Mouse (Mus musculus) myocyte (in vitro differentiated cells): ENCODE results near the gene Slc22a12. TPM values are rescaled to one million over a fixed set of nuclear protein-coding genes. Genes with fewer than 3 reads are reported as not detected.

Source experiments
- H3K27me3 ChIP-seq: one replicate; pipeline ENCODE4 v1.6.1; 2011; ENCODE audit not compliant: control insufficient read depth, insufficient read depth, insufficient read length
- H3K36me3 ChIP-seq: one replicate; pipeline ENCODE4 v1.6.1; 2011; ENCODE audit not compliant: control insufficient read depth, insufficient read depth
- H3K4me2 ChIP-seq: one replicate; pipeline ENCODE4 v1.6.1; 2011; ENCODE audit warnings: low read depth, control low read depth
- H3K4me3 ChIP-seq: one replicate; pipeline ENCODE4 v1.5.1; 2011; ENCODE audit warnings: mild to moderate bottlenecking, control low read depth, moderate library complexity
- H3K79me2 ChIP-seq: one replicate; pipeline ENCODE4 v1.6.1; 2011; ENCODE audit not compliant: control insufficient read depth, insufficient read depth
- H3ac ChIP-seq: one replicate; pipeline ENCODE4 v1.6.1; 2011; ENCODE audit not compliant: control insufficient read depth, insufficient read length
- CEBPB ChIP-seq: IDR thresholded peaks from 2 replicates; pipeline ENCODE4 v1.6.1; 2011; ENCODE audit warnings: mild to moderate bottlenecking, moderate library complexity; ENCODE audit not compliant: poor library complexity, insufficient read depth, severe bottlenecking
- E2F4 ChIP-seq: IDR thresholded peaks from one replicate; pipeline ENCODE4 v1.6.1; 2011; ENCODE audit warnings: mild to moderate bottlenecking, control low read depth, moderate library complexity; ENCODE audit not compliant: insufficient read depth
- MAX ChIP-seq: IDR thresholded peaks from one replicate; pipeline ENCODE4 v1.6.1; 2011; ENCODE audit warnings: low read depth, mild to moderate bottlenecking, control low read depth
- MYOD1 ChIP-seq, 3 experiments: IDR thresholded peaks; one replicate each; pipeline ENCODE4 v1.6.1; 2011; ENCODE audit warnings: control low read depth in 2 of 3, low read depth in 2 of 3, mild to moderate bottlenecking in 2 of 3, moderate library complexity in 1 of 3; ENCODE audit not compliant: insufficient read length in 2 of 3, control insufficient read depth in 1 of 3
- MYOG ChIP-seq, 3 experiments: IDR thresholded peaks; one replicate each; pipeline ENCODE4 v1.6.1; 2011; ENCODE audit warnings: control low read depth in 2 of 3, low read depth in 2 of 3, mild to moderate bottlenecking in 2 of 3; ENCODE audit not compliant: insufficient read length in 2 of 3, control insufficient read depth in 1 of 3, insufficient read depth in 1 of 3
- POLR2A ChIP-seq: IDR thresholded peaks from one replicate; pipeline ENCODE4 v1.6.1; 2011; ENCODE audit warnings: low read depth, mild to moderate bottlenecking, control low read depth, moderate library complexity; ENCODE audit not compliant: insufficient read length
- POLR2AphosphoS2 ChIP-seq: IDR thresholded peaks from one replicate; pipeline ENCODE4 v1.6.1; 2011; ENCODE audit warnings: low read depth, control low read depth; ENCODE audit not compliant: insufficient read length
- REST ChIP-seq: IDR thresholded peaks from one replicate; pipeline ENCODE4 v1.6.1; 2011; ENCODE audit warnings: mild to moderate bottlenecking, control low read depth, moderate library complexity; ENCODE audit not compliant: insufficient read depth, insufficient read length
- SRF ChIP-seq: IDR thresholded peaks from one replicate; pipeline ENCODE4 v1.6.1; 2011; ENCODE audit warnings: low read depth; ENCODE audit not compliant: control insufficient read depth, insufficient read length
- TCF12 ChIP-seq: IDR thresholded peaks from one replicate; pipeline ENCODE4 v1.6.1; 2011; ENCODE audit warnings: mild to moderate bottlenecking, control low read depth; ENCODE audit not compliant: poor library complexity, insufficient read depth, severe bottlenecking
- TCF3 ChIP-seq: IDR thresholded peaks from one replicate; pipeline ENCODE4 v1.6.1; 2011; ENCODE audit warnings: low read depth, control low read depth; ENCODE audit not compliant: insufficient read length
- USF1 ChIP-seq: IDR thresholded peaks from one replicate; pipeline ENCODE4 v1.6.1; 2011; ENCODE audit warnings: low read depth, mild to moderate bottlenecking, control low read depth, moderate library complexity
- polyA plus RNA-seq: library from polyadenylated mRNA; unstranded; fragments of >200 nt; fragmentation: generic; extraction: Trizol; gene quantifications from one replicate; pipeline ENCODE4 v1.2.1, GENCODE M21; 2012; ENCODE audit warnings: missing spikeins

Slc22a12 gene
- polyA plus RNA-seq, 1 experiment: not detected

- peaks cover 22% of the 10 kb centered on the region for H3K27me3 ChIP-seq
- H3K4me3 ChIP-seq: no peak overlapping the region
- no peaks in the 10 kb centered on the region for H3K36me3 ChIP-seq
- H3ac ChIP-seq: no peak overlapping the region
- no peaks in the 10 kb centered on the region for H3K79me2 ChIP-seq
- no peak overlapping the region for H3K4me2 ChIP-seq
- TF ChIP-seq MAX (no peak), TCF12 (no peak), SRF (no peak), REST (no peak), USF1 (no peak), MYOG (IDR thresholded peaks at IDR 0.05; ENCODE audit: control insufficient read depth in 1 of 3, insufficient read depth in 1 of 3, insufficient read length in 2 of 3, low read depth in 2 of 3) (no peak), TCF3 (no peak), E2F4 (no peak), POLR2A (no peak), CEBPB (no peak), POLR2AphosphoS2 (no peak)
Measured at GRCm38 (mm10) chr19:6522289-6522688, 20.5 kb downstream of the Slc22a12 start.

GRCm38 (mm10) chr19:6521630-6522029 lies 21.2 kb downstream of the Slc22a12 start:
- no peak overlapping the region for H3ac ChIP-seq
- H3K4me2 ChIP-seq: no peak overlapping the region
- H3K79me2 ChIP-seq: no peaks in the 10 kb centered on the region
- no peaks in the 10 kb centered on the region for H3K36me3 ChIP-seq
- TF ChIP-seq USF1: no peak
- TF ChIP-seq POLR2A: no peak
- TF ChIP-seq REST: no peak
- no peak for TF ChIP-seq TCF3
- no peak for TF ChIP-seq SRF
- no peak overlapping the region for H3K4me3 ChIP-seq
- H3K27me3 ChIP-seq: peaks cover 28% of the 10 kb centered on the region

DNA sequence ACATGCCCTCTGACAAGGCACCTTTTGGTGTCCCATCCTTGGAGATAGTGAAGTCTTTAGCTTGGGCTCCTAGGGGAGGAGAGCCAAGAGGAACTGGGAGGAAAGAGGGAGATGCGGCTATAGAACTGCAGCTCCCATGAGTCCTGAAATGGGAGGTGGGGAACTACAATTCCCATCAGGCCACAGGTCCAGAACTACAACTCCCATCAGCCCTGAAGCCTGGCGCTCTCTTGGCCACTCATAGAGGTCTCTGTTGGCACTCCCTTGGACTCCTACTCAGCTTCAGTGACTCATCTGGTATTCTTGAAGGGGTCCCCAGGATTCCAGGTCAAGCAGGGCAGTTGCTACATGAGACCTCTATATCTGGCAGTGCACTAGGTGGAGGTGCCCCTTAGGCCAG lies 23.3 kb downstream of the Slc22a12 start:
- Histone ChIP-seq H3K36me3 (no peaks in the 10 kb centered on the region), H3ac (no peak overlapping the region), H3K4me2 (no peak overlapping the region), H3K4me3 (no peak overlapping the region), H3K27me3 (peaks cover 25% of the 10 kb centered on the region), H3K79me2 (no peaks in the 10 kb centered on the region)
- TF ChIP-seq MYOG (IDR thresholded peaks at IDR 0.05; ENCODE audit: control insufficient read depth in 1 of 3, insufficient read depth in 1 of 3, insufficient read length in 2 of 3, low read depth in 2 of 3) (no peak), POLR2A (no peak), MAX (no peak), POLR2AphosphoS2 (no peak), SRF (no peak), E2F4 (no peak), MYOD1 (IDR thresholded peaks at IDR 0.05; ENCODE audit: control insufficient read depth in 1 of 3, insufficient read length in 2 of 3, low read depth in 2 of 3) (no peak), REST (no peak), TCF12 (no peak), TCF3 (no peak), USF1 (no peak), CEBPB (no peak)

GRCm38 (mm10) chr19:6518601-6519000 lies 24.2 kb downstream of the Slc22a12 start:
- H3K79me2 ChIP-seq: no peaks in the 10 kb centered on the region
- no peaks in the 10 kb centered on the region for H3K36me3 ChIP-seq
- no peak overlapping the region for H3K4me2 ChIP-seq
- H3K27me3 ChIP-seq: peaks cover 30% of the 10 kb centered on the region
- no peak overlapping the region for H3ac ChIP-seq
- no peak overlapping the region for H3K4me3 ChIP-seq
- no peak for TF ChIP-seq TCF12
- TF ChIP-seq REST: no peak
- TF ChIP-seq TCF3: no peak
- no peak for TF ChIP-seq POLR2AphosphoS2
- TF ChIP-seq E2F4: no peak
- TF ChIP-seq USF1: no peak
- TF ChIP-seq MYOD1 (IDR thresholded peaks at IDR 0.05; ENCODE audit: control insufficient read depth in 1 of 3, insufficient read length in 2 of 3, low read depth in 2 of 3): no peak
- no peak for TF ChIP-seq CEBPB
- no peak for TF ChIP-seq MAX
- no peak for TF ChIP-seq MYOG (IDR thresholded peaks at IDR 0.05; ENCODE audit: control insufficient read depth in 1 of 3, insufficient read depth in 1 of 3, insufficient read length in 2 of 3, low read depth in 2 of 3)
- TF ChIP-seq SRF: no peak
- no peak for TF ChIP-seq POLR2A

GRCm38 (mm10) chr19:6516153-6516552 lies 26.7 kb downstream of the Slc22a12 start:
- TF ChIP-seq CEBPB (no peak), USF1 (no peak), MYOD1 (IDR thresholded peaks at IDR 0.05; ENCODE audit: control insufficient read depth in 1 of 3, insufficient read length in 2 of 3, low read depth in 2 of 3) (no peak), MYOG (IDR thresholded peaks at IDR 0.05; ENCODE audit: control insufficient read depth in 1 of 3, insufficient read depth in 1 of 3, insufficient read length in 2 of 3, low read depth in 2 of 3) (no peak), MAX (no peak), SRF (no peak), TCF3 (no peak), REST (no peak), TCF12 (no peak), E2F4 (no peak), POLR2AphosphoS2 (no peak), POLR2A (no peak)
- H3K4me3 ChIP-seq: no peak overlapping the region
- no peak overlapping the region for H3ac ChIP-seq
- peaks cover 40% of the 10 kb centered on the region for H3K27me3 ChIP-seq
- H3K79me2 ChIP-seq: no peaks in the 10 kb centered on the region
- no peaks in the 10 kb centered on the region for H3K36me3 ChIP-seq
- no peak overlapping the region for H3K4me2 ChIP-seq
